Mouse (Mus musculus) midbrain, embryonic 15.5 days (tissue): ENCODE results near the gene Zdhhc19. TPM values are rescaled to one million over a fixed set of nuclear protein-coding genes. Genes with fewer than 3 reads are reported as not detected.

Experiments used
- ATAC-seq: fragments of 200-750 bp; cut with Nextera tagmentation; replicated peaks from 2 replicates; pipeline ENCODE4 v1.8.0; 2017; ENCODE audit warnings: moderate TSS enrichment
- H3K27ac ChIP-seq: fragments of 300-500 bp; sonication (generic); 2 replicates; pipeline ENCODE4 v1.5.1; 2015; ENCODE audit warnings: mild to moderate bottlenecking, inconsistent platforms
- H3K27me3 ChIP-seq: fragments of 300-500 bp; sonication (generic); replicated peaks from 2 replicates; pipeline ENCODE4 v1.6.1; 2015; ENCODE audit warnings: inconsistent platforms
- H3K36me3 ChIP-seq: fragments of 300-500 bp; sonication (generic); replicated peaks from 2 replicates; pipeline ENCODE4 v1.6.1; 2015; ENCODE audit warnings: inconsistent platforms
- H3K4me1 ChIP-seq: fragments of 300-500 bp; sonication (generic); 2 replicates; pipeline ENCODE4 v1.6.1; 2015; ENCODE audit warnings: inconsistent platforms
- H3K4me2 ChIP-seq: fragments of 300-500 bp; sonication (generic); 2 replicates; pipeline ENCODE4 v1.6.1; 2015; ENCODE audit warnings: inconsistent platforms, mild to moderate bottlenecking, moderate library complexity
- H3K4me3 ChIP-seq: fragments of 300-500 bp; sonication (generic); 2 replicates; pipeline ENCODE4 v1.5.1; 2015; ENCODE audit warnings: mild to moderate bottlenecking, inconsistent platforms
- H3K9ac ChIP-seq: fragments of 300-500 bp; sonication (generic); 2 replicates; pipeline ENCODE4 v1.6.1; 2015; ENCODE audit warnings: mild to moderate bottlenecking, inconsistent platforms
- H3K9me3 ChIP-seq: fragments of 300-500 bp; sonication (generic); 2 replicates; pipeline ENCODE4 v1.6.1; 2016; ENCODE audit warnings: inconsistent platforms
- WGBS: fragments of 180-500 bp; shearing (Covaris S2); methylation state at CpG from one replicate; pipeline ENCODE4 v1.1.7; 2015; ENCODE audit warnings: mixed read lengths; 5-methylcytosine and 5-hydroxymethylcytosine counted together
- polyA plus RNA-seq: library from polyadenylated mRNA; unstranded; fragments of >200 nt; fragmentation: Nextera tagmentation; extraction: Ambion mirVana; gene quantifications from 2 replicates; pipeline ENCODE4 v1.2.1, GENCODE M21; 2015

Gene Zdhhc19
- polyA plus RNA-seq, 1 experiment from 2014 or later: not detected

DNA sequence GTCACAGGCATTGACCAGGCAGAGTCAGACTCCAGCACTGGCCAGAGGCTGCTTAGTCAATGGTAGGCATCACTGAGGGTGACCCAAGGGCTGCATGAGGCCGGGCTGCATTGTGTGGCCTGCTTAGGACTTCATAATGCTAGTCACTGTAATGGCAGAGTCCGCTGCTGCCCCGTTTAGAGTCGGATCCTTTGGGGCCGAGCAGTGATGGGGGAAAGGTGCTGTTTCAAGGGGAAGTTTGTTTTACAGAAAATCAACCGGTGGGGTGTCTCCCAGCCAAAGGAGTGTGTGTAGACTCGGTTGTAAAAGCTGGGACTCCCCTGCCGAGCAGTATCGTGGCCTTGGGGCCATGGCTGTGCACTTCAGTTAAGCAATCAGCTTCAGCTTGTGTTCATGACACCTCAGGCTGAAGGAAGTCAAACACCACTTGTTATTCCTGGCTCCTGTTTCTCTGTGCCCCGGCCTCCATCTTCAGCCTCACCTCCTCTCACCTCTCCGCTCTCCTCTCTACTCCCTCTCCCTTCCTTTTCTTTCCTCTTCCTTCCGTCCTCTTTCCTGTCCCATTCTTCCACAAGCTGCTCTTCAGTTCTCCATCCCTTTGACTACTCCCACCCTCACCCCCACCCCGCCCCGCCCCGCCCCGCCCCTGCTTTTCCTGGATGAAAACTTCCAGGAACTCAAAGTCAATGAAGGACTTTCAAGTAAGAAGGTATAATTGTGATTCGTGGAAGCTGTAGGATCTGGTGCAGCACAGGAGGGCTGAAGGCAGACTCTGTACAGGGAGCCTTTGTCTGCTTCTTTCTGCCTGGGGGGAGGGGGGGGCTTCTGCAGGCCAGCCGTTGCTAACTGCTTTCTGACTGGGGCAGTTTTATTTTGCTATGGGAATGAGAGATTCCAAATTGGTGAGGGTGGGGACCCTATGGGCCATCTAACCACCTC, 14.6 kb downstream of the Zdhhc19 start:
- Histone ChIP-seq H3K27ac (no peak overlapping the region), H3K4me2 (no peak overlapping the region), H3K36me3 (no peaks in the 10 kb centered on the region), H3K9me3 (no peaks in the 10 kb centered on the region), H3K27me3 (no peaks in the 10 kb centered on the region), H3K9ac (no peak overlapping the region), H3K4me1 (peaks cover 6% of the 10 kb centered on the region), H3K4me3 (no peak overlapping the region)
- ATAC-seq: no peak
- WGBS: 65% methylated on average over 18 of the region's 18 CpGs

DNA sequence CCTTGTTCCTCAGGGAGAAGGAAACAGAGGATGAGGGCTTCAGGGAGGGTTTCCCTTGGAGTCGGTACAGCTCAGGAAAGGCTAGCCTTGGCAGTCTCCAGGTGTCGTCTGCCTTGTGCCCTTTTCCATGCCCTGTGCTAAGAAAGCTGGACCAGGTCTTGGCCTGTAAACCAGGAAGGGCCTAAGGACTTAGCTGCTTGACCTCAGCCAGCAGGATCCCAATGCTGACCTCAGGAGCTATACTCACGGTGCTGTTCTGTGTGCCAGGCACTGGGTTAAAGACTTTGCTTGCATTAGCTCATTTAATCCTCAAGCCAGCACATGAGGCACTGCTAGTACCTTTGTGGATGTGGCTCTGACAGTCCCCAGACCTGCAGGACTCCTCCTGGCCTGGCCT, 15.3 kb downstream of the Zdhhc19 start:
- no peak for ATAC-seq
- WGBS: 72% methylated on average over 3 of the region's 3 CpGs
- no peak overlapping the region for H3K4me2 ChIP-seq
- no peak overlapping the region for H3K4me3 ChIP-seq
- H3K27me3 ChIP-seq: no peaks in the 10 kb centered on the region
- H3K4me1 ChIP-seq: peaks cover 13% of the 10 kb centered on the region
- H3K36me3 ChIP-seq: no peaks in the 10 kb centered on the region
- no peak overlapping the region for H3K9ac ChIP-seq
- H3K9me3 ChIP-seq: no peaks in the 10 kb centered on the region
- H3K27ac ChIP-seq: no peak overlapping the region

DNA sequence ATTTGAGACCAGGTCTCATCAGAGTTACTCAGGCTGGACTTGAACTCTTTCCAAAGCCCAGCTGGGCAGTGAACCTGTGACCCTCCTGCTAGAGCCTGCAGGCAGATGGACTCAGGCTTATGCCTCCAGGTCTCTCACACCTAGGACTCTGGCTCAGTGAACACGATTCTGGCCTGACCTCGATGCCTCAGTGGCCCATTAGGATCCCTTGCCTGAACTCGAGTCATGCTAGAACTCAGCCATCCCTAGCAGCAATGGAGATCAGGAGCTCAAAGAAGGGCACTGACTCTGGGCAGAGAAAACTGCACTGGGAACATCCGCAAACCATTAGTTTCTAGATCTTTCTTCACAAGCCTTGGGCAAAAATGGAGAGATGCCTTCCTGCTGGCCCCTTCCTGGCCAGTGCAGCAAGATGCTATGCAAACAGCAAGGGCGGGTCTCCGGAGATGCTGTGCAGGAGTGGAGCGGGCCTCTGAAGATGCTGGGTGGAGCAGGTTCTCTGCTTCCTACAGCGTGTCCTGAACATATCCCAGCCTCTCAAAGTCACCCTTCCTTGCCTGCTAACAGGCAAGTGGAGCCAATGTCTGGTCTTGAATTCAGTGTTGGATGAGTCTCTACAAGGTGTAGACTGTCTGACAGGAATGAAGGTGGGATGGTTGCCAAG, 15.9 kb downstream of the Zdhhc19 start:
- Histone ChIP-seq H3K27me3 (no peaks in the 10 kb centered on the region), H3K27ac (no peak overlapping the region), H3K4me3 (no peak overlapping the region), H3K36me3 (no peaks in the 10 kb centered on the region), H3K4me1 (peaks cover 18% of the 10 kb centered on the region), H3K4me2 (no peak overlapping the region), H3K9ac (no peak overlapping the region), H3K9me3 (no peaks in the 10 kb centered on the region)
- ATAC-seq: no peak
- 90% methylated on average over 8 of the region's 8 CpGs for WGBS

DNA sequence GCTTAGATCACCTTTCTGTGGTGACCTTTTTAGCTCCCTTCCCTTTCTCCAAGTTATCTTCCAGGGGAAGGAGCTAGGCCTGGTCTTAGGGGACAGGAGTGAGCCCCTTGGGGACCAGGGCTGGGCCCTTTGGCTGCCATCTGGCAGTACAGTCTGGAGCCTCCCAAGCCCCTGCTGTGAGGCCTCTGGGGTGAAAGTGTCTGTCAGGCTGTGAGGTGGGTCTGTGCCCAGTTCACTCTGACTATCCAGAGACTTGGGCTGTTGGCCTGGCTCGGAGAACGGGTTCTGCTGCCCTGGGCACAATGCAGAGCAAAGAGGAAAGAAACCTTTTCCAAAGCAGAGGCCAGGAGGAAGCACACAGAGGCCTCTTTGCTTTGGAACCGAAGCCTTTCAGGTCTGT, 16.9 kb downstream of the Zdhhc19 start:
- WGBS: 75% methylated on average over 3 of the region's 3 CpGs
- Histone ChIP-seq H3K4me3 (no peak overlapping the region), H3K27me3 (no peaks in the 10 kb centered on the region), H3K4me1 (peaks cover 18% of the 10 kb centered on the region), H3K4me2 (no peak overlapping the region), H3K36me3 (no peaks in the 10 kb centered on the region), H3K9me3 (no peaks in the 10 kb centered on the region), H3K27ac (no peak overlapping the region), H3K9ac (no peak overlapping the region)
- no peak for ATAC-seq

DNA sequence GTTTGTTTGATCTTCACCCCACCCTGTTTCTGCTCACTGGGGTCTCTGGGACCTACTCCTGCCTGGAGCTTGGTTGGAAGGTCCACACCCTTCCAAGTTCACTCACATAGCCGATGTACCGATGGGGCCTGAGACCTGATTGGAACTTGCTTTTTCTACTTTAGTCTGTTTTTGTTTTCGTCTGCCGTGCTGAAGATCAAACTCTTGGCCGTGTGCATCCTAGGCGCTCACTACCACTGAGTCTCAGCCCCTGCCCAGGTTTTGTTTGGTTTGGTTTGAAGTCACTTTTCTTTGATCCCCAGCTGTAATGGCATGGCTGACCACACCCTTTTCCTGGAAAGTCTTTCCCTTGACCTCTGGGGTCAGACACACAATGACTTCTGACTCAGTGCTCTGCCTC, 17.3 kb downstream of the Zdhhc19 start:
- H3K4me2 ChIP-seq: no peak overlapping the region
- H3K4me3 ChIP-seq: no peak overlapping the region
- H3K9me3 ChIP-seq: no peaks in the 10 kb centered on the region
- WGBS: 91% methylated on average over 6 of the region's 6 CpGs
- H3K4me1 ChIP-seq: peaks cover 18% of the 10 kb centered on the region
- no peaks in the 10 kb centered on the region for H3K36me3 ChIP-seq
- ATAC-seq: no peak
- H3K27ac ChIP-seq: no peak overlapping the region
- H3K27me3 ChIP-seq: no peaks in the 10 kb centered on the region
- no peak overlapping the region for H3K9ac ChIP-seq

DNA sequence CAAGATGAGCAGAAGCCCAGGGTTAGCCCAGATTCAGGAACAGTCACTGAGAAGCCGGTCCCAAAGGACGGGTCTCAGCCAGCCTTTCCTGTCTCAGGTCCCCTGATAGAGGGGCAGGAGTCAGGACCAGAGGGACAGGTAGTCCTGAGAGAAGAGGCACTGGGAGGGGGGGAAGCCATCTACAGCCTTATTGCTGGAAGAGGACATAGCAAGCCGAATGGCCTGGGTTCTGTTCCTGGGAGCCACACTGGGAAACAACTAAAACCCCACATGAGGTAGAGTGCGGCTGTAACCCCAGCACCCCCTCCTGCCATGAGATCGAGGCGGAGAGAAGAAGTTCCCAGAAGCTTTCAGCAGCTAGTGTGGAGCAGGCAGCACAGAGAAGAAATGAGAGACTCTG, 17.9 kb downstream of the Zdhhc19 start:
- H3K9me3 ChIP-seq: no peaks in the 10 kb centered on the region
- 93% methylated on average over 6 of the region's 6 CpGs for WGBS
- no peak overlapping the region for H3K4me2 ChIP-seq
- peaks cover 18% of the 10 kb centered on the region for H3K4me1 ChIP-seq
- H3K4me3 ChIP-seq: no peak overlapping the region
- ATAC-seq: no peak
- H3K27me3 ChIP-seq: no peaks in the 10 kb centered on the region
- H3K27ac ChIP-seq: no peak overlapping the region
- no peaks in the 10 kb centered on the region for H3K36me3 ChIP-seq
- no peak overlapping the region for H3K9ac ChIP-seq

DNA sequence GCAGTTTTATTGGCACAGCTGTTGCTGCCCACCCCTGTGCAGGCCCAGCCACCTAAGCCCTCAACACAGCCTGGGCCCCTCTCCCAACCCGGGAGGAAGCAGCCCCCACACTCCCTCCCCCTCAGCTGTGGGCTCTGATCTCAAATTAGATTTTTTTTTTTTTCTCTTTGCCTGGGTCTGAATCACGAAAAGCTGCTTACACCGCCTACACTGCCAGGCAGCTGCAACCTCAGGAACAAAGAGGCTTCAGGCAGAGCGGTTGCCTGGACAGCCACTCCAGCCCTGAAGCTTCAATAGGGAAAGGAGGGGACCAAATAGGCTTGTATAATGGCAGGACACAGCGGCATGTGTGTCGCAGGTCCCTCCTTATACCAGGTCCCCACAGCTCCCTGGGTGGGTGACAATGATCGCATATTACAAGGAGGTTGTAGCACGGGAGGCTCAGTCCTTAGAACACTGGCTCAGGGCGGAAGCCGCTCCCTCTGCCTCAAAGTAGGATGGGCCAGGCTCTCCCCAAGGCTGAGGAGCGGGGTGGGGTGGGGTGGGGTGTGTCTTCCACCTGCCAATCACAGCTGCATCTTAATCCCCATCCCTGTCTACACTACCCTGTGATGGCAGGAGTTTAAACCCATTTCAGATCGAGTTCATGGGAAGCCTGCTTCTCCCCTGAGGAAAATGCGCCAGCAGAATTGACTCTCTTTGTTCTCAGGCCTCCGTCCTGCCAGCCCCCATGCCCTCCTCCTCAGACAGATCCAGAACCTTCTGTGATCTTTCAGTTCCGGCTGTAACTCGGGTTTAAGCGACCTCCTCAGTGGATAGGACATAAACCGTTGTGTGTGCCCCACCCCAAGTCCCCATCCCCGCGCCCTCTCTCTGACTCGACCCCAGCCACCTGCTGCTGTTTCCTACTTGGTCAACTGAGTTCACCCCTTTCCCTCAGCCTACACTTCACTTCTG, 20.2 kb downstream of the Zdhhc19 start:
- 5% methylated on average over 21 of the region's 21 CpGs for WGBS

DNA sequence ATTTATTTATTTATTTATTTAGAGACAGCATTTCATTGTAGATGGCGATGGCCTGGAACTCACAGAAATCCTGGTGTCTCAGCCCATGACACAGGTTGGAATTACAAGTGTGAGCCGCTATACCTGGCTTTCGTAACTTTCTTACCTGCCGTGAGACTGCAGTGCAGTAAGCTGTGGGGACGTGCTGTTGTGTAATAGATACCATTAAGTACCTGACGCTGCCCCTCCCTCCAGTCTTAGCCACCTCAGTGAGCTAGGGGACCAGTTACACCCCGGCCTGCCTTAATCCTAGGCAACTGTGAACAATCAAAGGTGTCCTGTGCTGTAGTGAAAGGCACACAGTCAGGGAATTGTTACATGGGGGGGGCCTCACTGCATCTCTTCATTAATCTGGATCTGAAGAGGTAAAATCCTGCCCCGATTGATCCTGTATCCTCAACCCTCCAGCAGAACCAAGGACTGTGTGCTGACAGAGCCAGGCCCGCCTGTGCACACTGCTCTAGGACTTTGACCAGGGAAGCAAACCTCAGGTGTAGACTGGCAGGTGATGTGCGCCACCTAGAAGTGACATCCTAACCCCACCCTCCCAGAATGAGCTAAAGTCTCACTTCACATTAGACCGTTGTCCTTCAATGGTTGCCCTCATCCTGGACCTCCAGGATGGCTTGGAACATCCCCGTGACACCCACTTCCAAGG, 21.9 kb downstream of the Zdhhc19 start:
- Histone ChIP-seq H3K36me3 (no peaks in the 10 kb centered on the region), H3K27me3 (no peaks in the 10 kb centered on the region), H3K4me3 (no peak overlapping the region), H3K4me1 (peaks cover 14% of the 10 kb centered on the region), H3K9me3 (no peaks in the 10 kb centered on the region), H3K9ac (no peak overlapping the region), H3K27ac (no peak overlapping the region), H3K4me2 (no peak overlapping the region)
- ATAC-seq: no peak
- 84% methylated on average over 12 of the region's 12 CpGs for WGBS

More for the DNA sequence above, 20.2 kb downstream of the Zdhhc19 start:
- peak overlapping the region; percentile 12 for H3K4me3 ChIP-seq
- no peaks in the 10 kb centered on the region for H3K36me3 ChIP-seq
- peak overlapping the region; percentile 36 for H3K9ac ChIP-seq
- no peaks in the 10 kb centered on the region for H3K9me3 ChIP-seq
- ATAC-seq: peak; percentile 94
- peak overlapping the region; percentile 44 for H3K4me2 ChIP-seq
- peaks cover 14% of the 10 kb centered on the region for H3K4me1 ChIP-seq
- no peaks in the 10 kb centered on the region for H3K27me3 ChIP-seq
- peak overlapping the region; percentile 94 for H3K27ac ChIP-seq

DNA sequence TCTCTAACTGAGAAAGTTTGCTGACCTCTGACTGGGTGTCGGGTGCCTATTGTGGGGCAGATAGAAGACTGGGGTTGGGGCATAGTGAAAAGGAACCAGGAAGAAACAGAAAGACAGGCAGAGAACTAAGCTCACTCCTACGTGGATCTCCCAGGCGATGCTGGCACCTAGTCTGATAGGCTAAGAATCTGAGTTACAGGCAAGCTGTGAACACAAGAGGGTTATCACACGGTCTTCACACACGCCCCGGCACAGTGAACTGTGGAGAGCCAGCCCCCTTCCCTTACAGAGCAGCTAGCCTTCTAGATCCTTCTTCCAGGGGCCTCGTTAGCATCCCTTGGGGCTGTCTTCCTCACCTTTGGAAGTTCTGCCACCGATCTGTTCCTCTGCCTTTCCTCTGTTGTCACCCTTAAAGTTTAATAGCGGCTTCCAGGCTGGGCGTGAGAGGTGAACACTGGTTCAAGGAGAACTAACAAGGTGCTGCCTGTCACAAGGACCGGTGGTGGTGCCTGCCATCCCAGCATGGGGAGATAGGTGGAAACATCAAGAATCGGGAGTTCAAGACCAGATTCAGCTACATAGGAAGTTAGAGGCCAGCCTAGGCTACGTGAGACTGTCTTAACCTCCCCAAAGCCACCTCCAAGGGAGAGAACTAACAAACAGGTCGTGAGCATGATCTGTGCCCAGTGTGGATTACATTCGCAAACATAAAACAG, 23.7 kb downstream of the Zdhhc19 start:
- no peak overlapping the region for H3K4me2 ChIP-seq
- no peak overlapping the region for H3K9ac ChIP-seq
- 80% methylated on average over 15 of the region's 15 CpGs for WGBS
- H3K27ac ChIP-seq: no peak overlapping the region
- H3K4me3 ChIP-seq: no peak overlapping the region
- ATAC-seq: no peak
- H3K36me3 ChIP-seq: no peaks in the 10 kb centered on the region
- H3K4me1 ChIP-seq: peaks cover 24% of the 10 kb centered on the region
- H3K9me3 ChIP-seq: no peaks in the 10 kb centered on the region
- H3K27me3 ChIP-seq: no peaks in the 10 kb centered on the region

DNA sequence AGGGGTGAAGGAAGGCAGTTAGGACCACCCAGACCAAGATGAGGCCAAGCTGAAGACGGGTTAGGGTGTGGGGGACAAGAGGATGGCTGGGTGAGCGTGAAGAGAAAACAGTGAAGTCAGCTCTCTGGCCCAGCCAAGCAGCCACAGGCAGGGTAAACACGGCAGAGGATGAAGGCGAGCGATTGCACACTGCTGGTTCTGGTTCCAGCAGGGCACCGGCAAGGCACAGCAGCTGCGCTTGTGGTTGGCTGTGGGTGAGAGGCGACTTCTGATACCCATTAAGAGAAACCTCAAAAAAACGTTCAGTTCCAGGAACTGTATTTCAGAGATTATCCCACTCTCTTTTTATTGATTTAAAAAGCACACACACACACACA, 24.3 kb downstream of the Zdhhc19 start:
- Histone ChIP-seq H3K4me3 (no peak overlapping the region), H3K9me3 (no peaks in the 10 kb centered on the region), H3K9ac (no peak overlapping the region), H3K36me3 (no peaks in the 10 kb centered on the region), H3K4me1 (peaks cover 24% of the 10 kb centered on the region), H3K4me2 (no peak overlapping the region), H3K27ac (no peak overlapping the region), H3K27me3 (no peaks in the 10 kb centered on the region)
- WGBS: 54% methylated on average over 9 of the region's 9 CpGs
- ATAC-seq: no peak

DNA sequence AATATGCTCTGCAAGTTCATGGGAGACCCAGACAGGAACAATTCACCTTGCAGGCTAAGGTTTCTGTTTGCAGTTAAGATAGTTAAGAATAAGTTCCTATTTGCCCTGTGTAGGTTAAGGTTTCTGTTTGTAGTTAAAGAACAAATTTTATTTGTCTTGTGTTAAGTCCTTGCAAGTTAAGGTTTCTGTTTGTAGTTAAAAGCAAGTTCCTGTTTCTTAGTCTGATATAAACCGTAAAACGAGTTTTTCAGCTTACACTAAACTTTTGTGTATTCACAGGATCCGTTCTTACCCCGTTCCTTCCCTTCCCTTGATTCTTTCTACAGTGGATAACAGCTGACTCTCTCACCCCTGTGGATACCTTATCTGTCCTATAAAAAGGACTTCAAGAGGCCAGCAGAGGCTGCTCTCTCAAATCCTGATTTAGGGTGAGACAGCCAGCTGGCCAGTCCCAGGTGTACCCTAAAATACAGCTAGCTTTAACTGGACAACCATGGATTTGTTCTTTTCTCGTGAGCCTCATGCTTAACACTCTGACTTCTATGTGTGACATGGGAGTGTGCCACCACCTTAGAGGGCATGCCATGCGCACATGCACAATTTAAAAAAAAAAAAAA, 26.6 kb downstream of the Zdhhc19 start:
- Histone ChIP-seq H3K27ac (no peak overlapping the region), H3K9ac (no peak overlapping the region), H3K4me2 (no peak overlapping the region), H3K4me1 (peaks cover 9% of the 10 kb centered on the region), H3K9me3 (no peaks in the 10 kb centered on the region), H3K27me3 (no peaks in the 10 kb centered on the region), H3K36me3 (no peaks in the 10 kb centered on the region), H3K4me3 (no peak overlapping the region)
- ATAC-seq: no peak
- 88% methylated on average over 6 of the region's 6 CpGs for WGBS
